Mouse (Mus musculus): ENCODE measurements around the gene Ccl21a.
"Not testable (repeated sequence)": the region's sequence is repeated elsewhere in the genome, so short reads cannot be mapped to it uniquely, and the experiment has no call there.

Gene Ccl21a

DNA sequence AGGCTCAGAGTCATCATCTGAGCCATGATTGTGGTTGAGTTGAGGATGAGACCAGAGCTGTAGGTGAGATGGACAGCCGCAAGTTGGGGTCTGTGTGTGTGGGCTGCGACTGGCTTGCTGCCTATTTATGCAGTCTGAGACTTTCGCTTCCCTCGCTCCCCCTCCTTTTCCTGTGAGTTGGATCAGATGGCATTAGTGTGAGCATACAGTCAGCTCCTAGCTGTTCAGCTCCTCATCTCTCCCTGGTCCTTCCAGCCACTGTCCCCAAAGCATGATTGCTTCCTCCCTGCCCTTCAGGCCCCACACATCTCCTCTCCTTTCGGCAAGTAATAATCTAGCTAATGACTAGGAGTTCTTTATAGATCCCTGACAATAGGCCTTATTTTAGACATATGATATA, at the start of gene Ccl21a:
TSS of gene Ccl21a (minus strand) at position 101 of the 400 bp plus-strand sequence.
- not testable (repeated sequence) for DNase-seq (ENCODE audit: low read depth)

DNA sequence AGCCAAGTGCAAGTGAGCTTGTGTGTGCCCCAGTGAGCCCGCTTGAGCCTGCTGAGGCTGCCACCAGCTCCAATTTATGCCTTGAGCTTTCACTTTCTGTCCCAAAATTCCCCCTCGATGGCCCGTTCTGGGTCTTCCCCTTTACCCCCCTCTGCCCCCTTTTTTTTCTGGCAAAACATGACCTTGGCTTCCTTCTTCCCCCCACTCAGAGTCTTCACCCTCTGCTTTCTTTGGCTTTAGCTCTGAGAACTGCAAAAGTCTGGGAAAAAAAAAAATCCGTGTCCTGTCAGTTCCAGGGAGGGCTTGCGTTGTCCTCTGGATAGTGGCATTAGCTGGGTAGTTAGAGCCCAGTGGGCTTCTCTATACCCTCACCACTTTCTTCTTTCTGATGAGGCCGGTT, 17.3 kb downstream of the Ccl21a start, which contains the start of gene Ccl19:
TSS of gene Ccl19 (minus strand) at position 101 of the 400 bp plus-strand sequence.
- DNase-seq (ENCODE audit: low read depth), result not testable (repeated sequence)

DNA sequence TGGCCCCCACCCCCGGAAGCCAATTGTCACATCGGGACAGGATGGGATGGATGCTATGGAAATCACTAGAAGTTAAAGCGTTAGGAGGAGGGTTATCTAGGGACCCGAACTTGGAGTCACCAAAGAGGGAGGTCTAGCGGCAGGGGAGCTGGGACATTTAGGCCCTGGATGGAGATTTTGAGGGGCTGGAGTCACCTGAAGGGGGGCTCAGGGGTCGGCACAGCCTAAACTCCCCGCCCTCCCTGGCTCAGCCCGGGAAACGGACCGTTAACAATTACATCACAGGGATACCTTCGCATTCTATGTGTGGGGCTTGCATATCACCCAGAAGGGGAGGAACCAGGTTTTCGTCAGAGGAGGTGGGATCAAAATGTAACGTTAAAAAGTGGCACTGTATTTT, 38.5 kb downstream of the Ccl21a start, which contains the start of gene 4930578G10Rik:
TSS of gene 4930578G10Rik (plus strand) at position 301 of the 400 bp plus-strand sequence.
- DNase-seq (ENCODE audit: low read depth), result not testable (repeated sequence)

All from NIH3T3 (cell line).